Mouse (Mus musculus) B cell, adult (primary cell): ENCODE data around the gene Gm14496. TPM values are rescaled to one million over a fixed set of nuclear protein-coding genes. Genes with fewer than 3 reads are reported as not detected.

Source experiments
- total RNA-seq: library from RNA; stranded (reverse); gene quantifications from 4 replicates; pipeline ENCODE4 v1.2.4, GENCODE M21; 2023; ENCODE audit not compliant: inconsistent age

The Gm14496 gene
- not detected in 4 replicates for total RNA-seq

DNA sequence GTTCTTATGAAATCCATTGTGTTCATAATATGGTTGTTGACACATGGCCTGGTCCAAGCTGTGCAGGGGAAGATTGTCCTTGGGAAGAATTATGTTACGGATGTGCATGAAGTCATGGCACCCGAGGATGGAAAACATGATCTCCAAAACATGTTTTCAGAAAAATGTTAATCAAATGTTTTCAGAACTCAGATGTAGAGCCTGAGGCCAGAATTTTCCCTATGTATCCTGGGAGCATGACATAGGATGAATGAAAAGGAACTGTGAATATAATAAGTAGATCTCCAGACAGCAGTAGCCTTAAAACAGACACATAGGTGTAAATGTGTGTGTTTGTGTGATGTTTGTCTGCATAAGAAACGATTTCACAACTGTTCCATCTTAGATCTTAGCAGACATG is at the start of gene Gm14496:
Gene Gm14496 (plus strand): TSS at position 301 of the 400 bp plus-strand sequence.

Other genes starting within 250 kb of the Gm14496 start
- not detected in 4 replicates for gene Myt1, start 227.8 kb upstream of the Gm14496 start, total RNA-seq
- gene Pcmtd2, start 153.3 kb upstream of the Gm14496 start, total RNA-seq: 38.7 to 47.6 TPM (median 42.9 TPM) in 4 replicates
- gene Polr3k, start 126.8 kb upstream of the Gm14496 start, total RNA-seq: 10.6 to 15.3 TPM (median 13.4 TPM) in 4 replicates